Mouse (Mus musculus) intestine, embryonic 14.5 days (tissue): ENCODE data around the gene Ap1m2. TPM values are rescaled to one million over a fixed set of nuclear protein-coding genes. Genes with fewer than 3 reads are reported as not detected.
A peak's percentile ranks its signal among the peaks of the same experiment; 100 is the strongest.

Source experiments
- ATAC-seq: fragments of 200-750 bp; cut with Nextera tagmentation; replicated peaks from 2 replicates; pipeline ENCODE4 v1.8.0; 2017; ENCODE audit warnings: low read depth, moderate number of reproducible peaks, moderate TSS enrichment, moderate library complexity; ENCODE audit not compliant: low FRiP score, low TSS enrichment
- DNase-seq: peaks from one replicate; pipeline ENCODE4 v3.0.0-alpha.2; 2018; ENCODE audit warnings: low spot score
- H3K27ac ChIP-seq: fragments of 300-500 bp; sonication (generic); 2 replicates; pipeline ENCODE4 v1.5.1; 2014; ENCODE audit warnings: low read depth, mild to moderate bottlenecking, control low read depth
- H3K27me3 ChIP-seq: fragments of 300-500 bp; sonication (generic); replicated peaks from 2 replicates; pipeline ENCODE4 v1.6.1; 2014; ENCODE audit warnings: low read length, control low read depth; ENCODE audit not compliant: control insufficient read depth, insufficient read depth
- H3K36me3 ChIP-seq: fragments of 300-500 bp; sonication (generic); 2 replicates; pipeline ENCODE4 v1.6.1; 2014; ENCODE audit warnings: low read length, control low read depth; ENCODE audit not compliant: control insufficient read depth, insufficient read depth
- H3K4me1 ChIP-seq: fragments of 300-500 bp; sonication (generic); replicated peaks from 2 replicates; pipeline ENCODE4 v1.6.1; 2014; ENCODE audit warnings: low read length, control low read depth, mixed read lengths; ENCODE audit not compliant: control insufficient read depth, insufficient read depth
- H3K4me2 ChIP-seq: fragments of 300-500 bp; sonication (generic); 2 replicates; pipeline ENCODE4 v1.6.1; 2014; ENCODE audit warnings: low read length
- H3K4me3 ChIP-seq: fragments of 300-500 bp; sonication (generic); 2 replicates; pipeline ENCODE4 v1.5.1; 2014; ENCODE audit warnings: low read depth, low read length, control low read depth, mixed read lengths
- H3K9ac ChIP-seq: fragments of 300-500 bp; sonication (generic); 2 replicates; pipeline ENCODE4 v1.6.1; 2014; ENCODE audit warnings: mild to moderate bottlenecking, low read length
- H3K9me3 ChIP-seq: fragments of 300-500 bp; sonication (generic); 2 replicates; pipeline ENCODE4 v1.6.1; 2016; ENCODE audit warnings: low read length, control low read depth; ENCODE audit not compliant: control insufficient read depth
- WGBS: fragments of 180-500 bp; shearing (Covaris S2); extraction: QIAGEN DNeasy Blood & Tissue Kit; methylation state at CpG from one replicate; pipeline ENCODE4 v1.1.7; 2014; 5-methylcytosine and 5-hydroxymethylcytosine counted together
- polyA plus RNA-seq: library from polyadenylated mRNA; unstranded; fragments of >200 nt; fragmentation: Nextera tagmentation; extraction: Ambion mirVana; gene quantifications from 2 replicates; pipeline ENCODE4 v1.2.1, GENCODE M21; 2014

The Ap1m2 gene
- polyA plus RNA-seq, 1 experiment from 2014 or later, result 75.8 TPM

DNA sequence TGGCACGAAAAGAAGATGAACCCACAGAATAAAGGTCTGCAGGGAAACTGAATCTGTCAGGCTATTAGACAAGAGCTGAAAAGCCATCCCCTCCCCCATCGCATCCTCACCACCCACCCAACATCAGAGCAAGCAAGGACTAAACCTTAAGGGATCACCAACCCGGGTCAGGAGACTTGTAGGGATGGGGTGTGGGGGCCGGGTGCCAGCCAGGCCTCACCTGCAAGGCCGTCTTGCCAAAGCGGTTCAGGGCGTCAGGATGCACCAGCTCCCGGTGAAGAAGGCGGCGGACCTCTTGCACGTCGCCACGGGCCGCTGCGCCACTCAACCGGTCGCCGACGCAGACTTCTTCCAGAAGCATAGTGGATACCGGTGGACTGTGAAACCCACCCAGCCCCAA lies 21.5 kb downstream of the Ap1m2 start:
- H3K4me2 ChIP-seq, result peak overlapping the region; percentile 72
- H3K9ac ChIP-seq, result peak overlapping the region; percentile 61
- peaks cover 22% of the 10 kb centered on the region for H3K4me1 ChIP-seq
- H3K9me3 ChIP-seq, result no peaks in the 10 kb centered on the region
- H3K36me3 ChIP-seq, result peaks cover 3% of the 10 kb centered on the region; the same call in 1 of the 2 replicates
- peak overlapping the region; percentile 84 for H3K4me3 ChIP-seq
- H3K27ac ChIP-seq, result no peak overlapping the region; the same call in 1 of the 2 replicates
- ATAC-seq, result 0 out of 2 replicates have a peak, but pooled peaks have one; percentile 0
- no peaks in the 10 kb centered on the region for H3K27me3 ChIP-seq
- under 1% methylated on average over 20 of the region's 20 CpGs for WGBS
- DNase-seq, result no peak

DNA sequence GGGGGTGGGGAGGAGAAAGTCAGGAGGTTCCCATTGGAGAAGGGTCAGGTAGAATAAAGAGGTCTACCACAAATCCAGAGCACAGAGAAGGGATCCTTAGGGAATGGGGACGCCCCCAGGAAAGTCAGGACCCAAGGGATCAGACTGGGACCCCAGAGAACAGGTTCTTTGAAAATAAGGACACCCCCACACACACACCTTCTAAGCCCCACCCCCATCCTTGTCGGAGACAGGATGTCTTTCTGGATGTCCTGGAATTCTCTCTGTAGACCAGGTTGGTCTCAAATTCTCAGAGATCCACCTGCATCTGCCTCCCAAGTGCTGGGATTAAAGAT lies 22.8 kb downstream of the Ap1m2 start:
- Histone ChIP-seq H3K4me1 (peaks cover 22% of the 10 kb centered on the region), H3K27me3 (no peaks in the 10 kb centered on the region), H3K4me2 (no peak overlapping the region), H3K4me3 (no peak overlapping the region), H3K36me3 (peaks cover 15% of the 10 kb centered on the region), H3K27ac (no peak overlapping the region), H3K9ac (no peak overlapping the region), H3K9me3 (no peaks in the 10 kb centered on the region)
- no peak for ATAC-seq
- WGBS, result 86% methylated on average over 2 of the region's 2 CpGs
- DNase-seq, result no peak

DNA sequence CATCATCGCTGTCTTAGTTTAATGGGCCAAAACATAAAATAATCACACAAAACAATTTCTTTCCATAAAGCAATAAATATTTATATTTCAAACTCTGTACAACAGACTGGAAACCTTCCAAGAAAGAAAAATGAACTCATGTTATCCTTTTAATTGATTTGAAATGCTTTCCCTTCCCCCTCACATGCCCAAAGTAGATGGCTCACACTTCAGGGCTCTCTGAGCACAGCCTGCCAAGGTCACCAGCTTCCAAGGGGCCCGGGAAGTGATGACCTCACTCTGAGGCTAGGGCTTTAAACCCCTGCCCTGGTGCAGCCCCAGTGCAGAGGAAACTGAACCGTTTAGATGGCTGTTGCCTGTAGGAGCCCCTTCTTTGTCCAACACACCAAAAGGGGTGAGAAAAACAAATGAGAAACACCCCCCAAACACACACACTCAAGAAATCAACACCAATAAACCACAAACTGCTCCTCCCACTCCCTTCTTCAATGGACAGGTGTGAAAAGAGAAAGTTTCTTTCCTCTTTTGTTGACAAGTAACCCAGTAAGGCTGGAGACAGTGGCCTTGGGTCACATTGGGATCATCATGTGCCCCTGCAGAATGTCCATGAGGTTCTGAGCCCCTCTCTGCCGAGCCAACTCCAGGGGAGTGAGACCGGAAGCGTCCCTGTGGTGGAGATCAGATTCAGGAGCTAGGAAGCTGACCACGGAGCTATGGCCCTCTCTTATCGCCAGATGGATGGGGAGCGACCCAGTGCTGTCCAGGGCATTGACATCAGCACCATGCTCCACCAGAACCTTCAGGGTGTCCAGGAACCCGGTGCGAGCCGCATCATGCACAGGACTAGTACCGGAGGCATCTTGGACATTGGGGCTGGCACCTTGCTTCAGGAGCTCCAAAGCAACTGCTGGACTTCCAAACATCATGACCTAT lies 23.5 kb downstream of the Ap1m2 start:
- Histone ChIP-seq H3K36me3 (peaks cover 22% of the 10 kb centered on the region), H3K9me3 (no peaks in the 10 kb centered on the region), H3K4me3 (peak overlapping the region; percentile 71), H3K9ac (peak overlapping the region; percentile 34; the same call in 1 of the 2 replicates), H3K4me1 (peaks cover 22% of the 10 kb centered on the region), H3K4me2 (peak overlapping the region; percentile 72), H3K27me3 (no peaks in the 10 kb centered on the region), H3K27ac (peak overlapping the region; percentile 59; the same call in 1 of the 2 replicates)
- 74% methylated on average over 13 of the region's 13 CpGs for WGBS
- DNase-seq (no peak), ATAC-seq (no peak)

DNA sequence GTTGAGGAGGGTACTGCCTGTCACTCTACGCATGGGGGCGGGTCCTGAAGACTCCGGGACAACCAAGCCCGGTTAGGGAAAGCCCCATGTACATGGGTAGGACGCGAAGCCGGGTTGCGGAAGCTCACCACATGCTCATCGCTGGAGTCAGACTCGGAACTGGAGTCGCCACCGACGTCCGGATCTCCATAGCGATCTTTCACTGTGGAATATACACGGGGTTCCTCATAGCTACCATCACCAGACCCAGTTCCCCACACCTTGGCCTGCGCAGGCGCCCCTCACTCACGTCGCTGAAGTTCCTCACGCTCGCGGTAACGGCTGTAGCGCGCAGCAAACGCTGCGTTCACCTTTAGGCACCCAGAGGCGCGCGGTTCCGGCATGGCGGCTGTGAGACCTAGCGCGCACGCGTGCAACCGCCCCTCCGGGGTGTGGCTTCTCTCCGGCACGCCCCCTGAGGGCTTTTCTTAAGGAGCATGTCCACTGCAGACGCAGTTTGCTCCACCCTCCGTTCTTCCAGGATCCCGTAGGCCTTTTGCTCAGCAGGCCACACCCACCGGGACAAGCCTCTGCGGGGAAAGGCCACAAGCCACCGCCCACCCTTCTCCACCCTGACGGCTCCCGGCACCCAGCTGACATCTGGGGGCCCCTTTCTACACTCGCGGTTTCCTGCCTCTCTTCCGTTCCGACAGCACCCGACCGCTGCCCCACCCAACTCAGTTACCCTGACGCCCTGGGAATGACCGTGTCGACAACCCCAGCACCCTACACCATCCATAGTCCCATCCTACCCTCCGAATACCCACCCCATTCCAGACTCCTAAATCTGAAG lies 24.4 kb downstream of the Ap1m2 start, which contains the start of gene Kri1:
Gene Kri1 (minus strand): TSS at position 399 of the 832 bp plus-strand sequence.
- ATAC-seq (peak; percentile 70), DNase-seq (peak; percentile 98)
- Histone ChIP-seq H3K4me3 (peak within 1 kb of the TSS; percentile 71), H3K9me3 (no peaks in the 10 kb centered on the region), H3K27me3 (no peaks in the 10 kb centered on the region), H3K4me1 (peaks cover 22% of the 10 kb centered on the region), H3K4me2 (peak within 1 kb of the TSS; percentile 72), H3K9ac (peak within 1 kb of the TSS; percentile 63), H3K36me3 (peaks cover 23% of the 10 kb centered on the region), H3K27ac (peak within 1 kb of the TSS; percentile 77)
- under 1% methylated on average over 59 of the region's 59 CpGs for WGBS

DNA sequence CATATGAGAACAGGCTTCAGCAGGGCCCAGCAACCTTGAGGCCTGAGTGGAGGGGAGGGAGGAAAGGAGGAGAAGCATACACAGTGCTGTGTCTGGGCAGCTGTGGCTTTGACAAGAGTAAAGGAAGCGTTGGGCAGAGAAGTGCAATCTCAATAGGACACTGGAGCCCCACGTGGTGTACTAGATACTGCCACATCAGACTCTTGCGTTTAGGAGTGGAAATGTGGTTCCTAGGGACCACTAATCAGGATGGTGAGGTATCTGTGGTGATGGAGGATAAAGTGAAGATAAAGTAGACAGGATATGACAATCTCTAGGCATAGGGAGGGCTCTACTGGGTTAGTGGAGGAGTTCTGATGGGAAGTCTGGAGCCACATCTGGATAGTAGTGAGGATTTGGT lies 25.4 kb downstream of the Ap1m2 start:
- H3K9me3 ChIP-seq, result no peaks in the 10 kb centered on the region
- DNase-seq, result no peak
- H3K9ac ChIP-seq, result peak overlapping the region; percentile 63; the same call in 1 of the 2 replicates
- no peaks in the 10 kb centered on the region for H3K27me3 ChIP-seq
- H3K27ac ChIP-seq, result no peak overlapping the region
- H3K36me3 ChIP-seq, result peaks cover 29% of the 10 kb centered on the region
- peaks cover 22% of the 10 kb centered on the region for H3K4me1 ChIP-seq
- ATAC-seq, result no peak
- peak overlapping the region; percentile 72 for H3K4me2 ChIP-seq
- H3K4me3 ChIP-seq, result peak overlapping the region; percentile 71
- WGBS, result 54% methylated on average over 3 of the region's 3 CpGs

DNA sequence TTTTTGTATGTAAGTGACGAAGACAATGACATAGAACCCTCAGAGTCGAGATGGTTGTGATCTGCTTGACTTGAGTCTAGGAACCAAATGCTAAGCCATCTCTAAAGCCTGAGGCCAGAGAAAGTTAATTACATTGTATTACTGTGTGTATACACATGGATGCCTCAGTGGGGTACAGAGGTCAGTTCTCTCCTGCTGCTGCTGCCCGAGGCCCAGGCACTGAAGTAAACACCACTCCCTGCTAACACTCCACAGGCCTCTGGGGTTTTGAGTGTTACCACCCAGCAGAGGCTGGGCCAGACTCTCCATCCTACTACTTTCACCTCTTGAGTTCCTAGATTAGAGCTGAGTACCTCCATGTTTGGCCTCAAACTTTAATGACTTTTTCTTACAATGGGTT lies 28.1 kb downstream of the Ap1m2 start:
- Histone ChIP-seq H3K9me3 (no peaks in the 10 kb centered on the region), H3K27ac (no peak overlapping the region), H3K36me3 (peaks cover 53% of the 10 kb centered on the region), H3K4me3 (no peak overlapping the region), H3K4me1 (peaks cover 18% of the 10 kb centered on the region), H3K4me2 (no peak overlapping the region), H3K27me3 (no peaks in the 10 kb centered on the region), H3K9ac (no peak overlapping the region)
- DNase-seq (no peak), ATAC-seq (no peak)
- WGBS, result 70% methylated on average over 3 of the region's 3 CpGs

DNA sequence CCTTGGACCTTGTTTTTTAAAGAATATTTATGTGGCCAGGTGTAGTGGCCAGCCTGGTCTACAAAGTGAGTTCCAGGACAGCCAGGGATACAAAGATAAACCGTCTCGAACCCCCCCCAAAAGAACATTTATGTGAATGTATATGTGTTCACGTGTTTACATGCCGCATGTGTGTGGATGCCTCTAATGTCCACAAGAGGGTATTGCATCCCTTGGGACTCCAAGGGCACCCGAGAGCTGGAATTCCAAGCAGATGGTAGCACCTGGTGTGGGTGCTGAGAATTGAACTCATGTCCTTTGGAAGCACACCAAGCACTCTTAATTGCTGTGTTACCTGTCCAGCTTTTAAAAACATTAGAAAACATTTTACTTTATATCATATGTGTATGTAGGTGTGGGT lies 28.5 kb downstream of the Ap1m2 start:
- DNase-seq (no peak), ATAC-seq (no peak)
- Histone ChIP-seq H3K4me1 (peaks cover 14% of the 10 kb centered on the region), H3K9me3 (no peaks in the 10 kb centered on the region), H3K27ac (no peak overlapping the region), H3K4me3 (no peak overlapping the region), H3K4me2 (no peak overlapping the region), H3K36me3 (peaks cover 57% of the 10 kb centered on the region), H3K9ac (no peak overlapping the region), H3K27me3 (no peaks in the 10 kb centered on the region)
- WGBS, result 89% methylated on average over 5 of the region's 5 CpGs

DNA sequence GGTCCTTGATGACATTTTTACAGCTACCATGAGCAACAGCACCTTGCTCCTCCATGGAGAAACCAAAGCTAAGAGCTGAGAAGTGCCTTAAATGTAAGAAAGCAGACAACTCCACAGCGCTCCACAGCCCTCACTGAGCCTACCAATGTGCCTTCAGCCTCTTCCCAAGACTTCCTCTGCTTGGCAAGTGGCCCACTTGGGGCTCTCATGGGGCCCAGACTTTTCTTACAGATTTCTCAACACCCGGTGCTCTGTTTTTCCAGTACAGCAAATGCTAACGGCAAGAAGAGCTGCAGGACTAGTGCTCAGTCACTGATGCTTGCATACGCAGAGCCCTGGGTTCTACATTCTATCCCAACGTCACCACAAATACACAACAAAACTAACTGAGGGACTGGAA lies 34.4 kb downstream of the Ap1m2 start:
- DNase-seq (no peak), ATAC-seq (no peak)
- H3K4me1 ChIP-seq, result no peaks in the 10 kb centered on the region
- H3K4me2 ChIP-seq, result no peak overlapping the region
- no peak overlapping the region for H3K27ac ChIP-seq
- H3K4me3 ChIP-seq, result no peak overlapping the region
- H3K36me3 ChIP-seq, result peaks cover 89% of the 10 kb centered on the region
- H3K27me3 ChIP-seq, result no peaks in the 10 kb centered on the region
- no peak overlapping the region for H3K9ac ChIP-seq
- no peaks in the 10 kb centered on the region for H3K9me3 ChIP-seq
- WGBS, result 91% methylated on average over 5 of the region's 5 CpGs
